Mouse (Mus musculus): Measurements from ENCODE around the gene Etv5. TPM values are rescaled to one million over a fixed set of nuclear protein-coding genes. Genes with fewer than 3 reads are reported as not detected.
A peak's percentile ranks its signal among the peaks of the same experiment; 100 is the strongest.
"Not testable (repeated sequence)": the region's sequence is repeated elsewhere in the genome, so short reads cannot be mapped to it uniquely, and the experiment has no call there.

Etv5 gene
- total and polyA plus RNA-seq, 2 experiments from 2014 or later: 17.9 to 38.2 TPM

GRCm38 (mm10) chr16:22398354-22398753 is 41.2 kb downstream of the Etv5 start:
- no peak overlapping the region for H3K4me2 ChIP-seq (ENCODE audit: low read depth, low read length, poor library complexity, severe bottlenecking)
- H3K27ac ChIP-seq (ENCODE audit: low read depth, low read length): no peak overlapping the region
- H3K27me3 ChIP-seq (ENCODE audit: insufficient read depth, low read length): no peaks in the 10 kb centered on the region
- WGBS: 90% methylated on average over 11 of the region's 11 CpGs
- no peaks in the 10 kb centered on the region for H3K36me3 ChIP-seq (ENCODE audit: insufficient read depth, low read length)
- no peaks in the 10 kb centered on the region for H3K9me3 ChIP-seq (ENCODE audit: low read length)
- H3K4me1 ChIP-seq (ENCODE audit: insufficient read depth, low read length): no peaks in the 10 kb centered on the region
- H3K4me3 ChIP-seq (ENCODE audit: low read depth, low read length): no peak overlapping the region
- no peak overlapping the region for H3K9ac ChIP-seq (replicated peaks; ENCODE audit: low read length, poor library complexity, severe bottlenecking)
- ATAC-seq (ENCODE audit: low FRiP score) (no peak), DNase-seq (ENCODE audit: low spot score) (no peak)
- no peak for TF ChIP-seq CTCF (IDR thresholded peaks at IDR 0.05)

GRCm38 (mm10) chr16:22396420-22396819 is 43.1 kb downstream of the Etv5 start:
- no peak for ATAC-seq (ENCODE audit: low FRiP score)
- H3K4me3 ChIP-seq (ENCODE audit: low read depth, low read length): no peak overlapping the region
- H3K36me3 ChIP-seq (ENCODE audit: insufficient read depth, low read length): no peaks in the 10 kb centered on the region
- DNase-seq (ENCODE audit: low spot score): no peak
- no peak for TF ChIP-seq CTCF (IDR thresholded peaks at IDR 0.05)
- no peaks in the 10 kb centered on the region for H3K9me3 ChIP-seq (ENCODE audit: low read length)
- H3K4me2 ChIP-seq (ENCODE audit: low read depth, low read length, poor library complexity, severe bottlenecking): no peak overlapping the region
- H3K27me3 ChIP-seq (ENCODE audit: insufficient read depth, low read length): no peaks in the 10 kb centered on the region
- H3K9ac ChIP-seq (replicated peaks; ENCODE audit: low read length, poor library complexity, severe bottlenecking): no peak overlapping the region
- WGBS: 82% methylated on average over 8 of the region's 8 CpGs
- no peak overlapping the region for H3K27ac ChIP-seq (ENCODE audit: low read depth, low read length)
- no peaks in the 10 kb centered on the region for H3K4me1 ChIP-seq (ENCODE audit: insufficient read depth, low read length)

GRCm38 (mm10) chr16:22395093-22395844 is 44.2 kb downstream of the Etv5 start:
- no peaks in the 10 kb centered on the region for H3K9me3 ChIP-seq (ENCODE audit: low read length)
- no peak for TF ChIP-seq CTCF (IDR thresholded peaks at IDR 0.05)
- no peak overlapping the region for H3K27ac ChIP-seq (ENCODE audit: low read depth, low read length)
- H3K4me3 ChIP-seq (ENCODE audit: low read depth, low read length): no peak overlapping the region
- H3K36me3 ChIP-seq (ENCODE audit: insufficient read depth, low read length): no peaks in the 10 kb centered on the region
- ATAC-seq (ENCODE audit: low FRiP score): no peak
- H3K9ac ChIP-seq (replicated peaks; ENCODE audit: low read length, poor library complexity, severe bottlenecking): no peak overlapping the region
- H3K4me1 ChIP-seq (ENCODE audit: insufficient read depth, low read length): no peaks in the 10 kb centered on the region
- DNase-seq (ENCODE audit: low spot score): no peak
- WGBS: 83% methylated on average over 15 of the region's 15 CpGs
- no peak overlapping the region for H3K4me2 ChIP-seq (ENCODE audit: low read depth, low read length, poor library complexity, severe bottlenecking)
- H3K27me3 ChIP-seq (ENCODE audit: insufficient read depth, low read length): no peaks in the 10 kb centered on the region

- H3K9ac ChIP-seq (replicated peaks; ENCODE audit: low read length, poor library complexity, severe bottlenecking): no peak overlapping the region
- no peaks in the 10 kb centered on the region for H3K36me3 ChIP-seq (ENCODE audit: insufficient read depth, low read length)
- no peak for ATAC-seq (ENCODE audit: low FRiP score)
- no peak overlapping the region for H3K4me3 ChIP-seq (ENCODE audit: low read depth, low read length)
- H3K27ac ChIP-seq (ENCODE audit: low read depth, low read length): no peak overlapping the region
- 87% methylated on average over 9 of the region's 9 CpGs for WGBS
- no peak overlapping the region for H3K4me2 ChIP-seq (ENCODE audit: low read depth, low read length, poor library complexity, severe bottlenecking)
- H3K4me1 ChIP-seq (ENCODE audit: insufficient read depth, low read length): no peaks in the 10 kb centered on the region
- DNase-seq (ENCODE audit: low spot score): no peak
- no peaks in the 10 kb centered on the region for H3K27me3 ChIP-seq (ENCODE audit: insufficient read depth, low read length)
- TF ChIP-seq CTCF (IDR thresholded peaks at IDR 0.05): no peak
- no peaks in the 10 kb centered on the region for H3K9me3 ChIP-seq (ENCODE audit: low read length)
Measured at GRCm38 (mm10) chr16:22390348-22390897, 49.1 kb downstream of the Etv5 start.

GRCm38 (mm10) chr16:22389146-22389911 is 50.2 kb downstream of the Etv5 start:
- Histone ChIP-seq H3K9ac (replicated peaks; ENCODE audit: low read length, poor library complexity, severe bottlenecking) (no peak overlapping the region), H3K27ac (ENCODE audit: low read depth, low read length) (no peak overlapping the region), H3K36me3 (ENCODE audit: insufficient read depth, low read length) (no peaks in the 10 kb centered on the region), H3K4me3 (ENCODE audit: low read depth, low read length) (no peak overlapping the region), H3K9me3 (ENCODE audit: low read length) (no peaks in the 10 kb centered on the region), H3K4me1 (ENCODE audit: insufficient read depth, low read length) (no peaks in the 10 kb centered on the region), H3K4me2 (ENCODE audit: low read depth, low read length, poor library complexity, severe bottlenecking) (no peak overlapping the region), H3K27me3 (ENCODE audit: insufficient read depth, low read length) (no peaks in the 10 kb centered on the region)
- no peak for TF ChIP-seq CTCF (IDR thresholded peaks at IDR 0.05)
- ATAC-seq (ENCODE audit: low FRiP score): peak; percentile 72
- 66% methylated on average over 13 of the region's 13 CpGs for WGBS
- DNase-seq (ENCODE audit: low spot score): peak; percentile 47

- no peaks in the 10 kb centered on the region for H3K27me3 ChIP-seq (ENCODE audit: insufficient read depth, low read length)
- TF ChIP-seq CTCF (IDR thresholded peaks at IDR 0.05): no peak
- no peak overlapping the region for H3K9ac ChIP-seq (replicated peaks; ENCODE audit: low read length, poor library complexity, severe bottlenecking)
- H3K4me3 ChIP-seq (ENCODE audit: low read depth, low read length): no peak overlapping the region
- no peaks in the 10 kb centered on the region for H3K36me3 ChIP-seq (ENCODE audit: insufficient read depth, low read length)
- DNase-seq (ENCODE audit: low spot score) (no peak), ATAC-seq (ENCODE audit: low FRiP score) (no peak)
- H3K4me1 ChIP-seq (ENCODE audit: insufficient read depth, low read length): no peaks in the 10 kb centered on the region
- H3K27ac ChIP-seq (ENCODE audit: low read depth, low read length): no peak overlapping the region
- WGBS: 95% methylated on average over 6 of the region's 6 CpGs
- H3K4me2 ChIP-seq (ENCODE audit: low read depth, low read length, poor library complexity, severe bottlenecking): no peak overlapping the region
- no peaks in the 10 kb centered on the region for H3K9me3 ChIP-seq (ENCODE audit: low read length)
Measured at GRCm38 (mm10) chr16:22387731-22388130, 51.8 kb downstream of the Etv5 start.

- not testable (repeated sequence) for H3K27ac ChIP-seq (ENCODE audit: low read depth, low read length); H3K4me1 ChIP-seq (ENCODE audit: insufficient read depth, low read length)
- 86% methylated on average over 6 of the region's 7 CpGs for WGBS
Measured at GRCm38 (mm10) chr16:22382018-22382417, 57.5 kb downstream of the Etv5 start.

More at GRCm38 (mm10) chr16:22382018-22382417, 57.5 kb downstream of the Etv5 start:
- ATAC-seq (ENCODE audit: low FRiP score); H3K27me3 ChIP-seq (ENCODE audit: insufficient read depth, low read length); DNase-seq (ENCODE audit: low spot score); H3K4me3 ChIP-seq (ENCODE audit: low read depth, low read length); H3K9me3 ChIP-seq (ENCODE audit: low read length); H3K36me3 ChIP-seq (ENCODE audit: insufficient read depth, low read length); H3K4me2 ChIP-seq (ENCODE audit: low read depth, low read length, poor library complexity, severe bottlenecking); H3K9ac ChIP-seq (replicated peaks; ENCODE audit: low read length, poor library complexity, severe bottlenecking): not testable (repeated sequence)

Data from midbrain, postnatal 0 days (tissue).